Mouse (Mus musculus) liver, embryonic 12.5 days (tissue): ENCODE measurements around the gene Casq2. TPM values are rescaled to one million over a fixed set of nuclear protein-coding genes. Genes with fewer than 3 reads are reported as not detected.
A peak's percentile ranks its signal among the peaks of the same experiment; 100 is the strongest.

Source experiments
- ATAC-seq: fragments of 200-750 bp; cut with Nextera tagmentation; 2 replicates; pipeline ENCODE4 v1.8.0; 2017; ENCODE audit warnings: moderate number of reproducible peaks, mild to moderate bottlenecking, moderate library complexity
- H3K27ac ChIP-seq: fragments of 300-500 bp; sonication (generic); 2 replicates; pipeline ENCODE4 v1.5.1; 2016; ENCODE audit warnings: mild to moderate bottlenecking
- H3K27me3 ChIP-seq: fragments of 300-500 bp; sonication (generic); replicated peaks from 2 replicates; pipeline ENCODE4 v1.6.1; 2016; ENCODE audit warnings: mild to moderate bottlenecking, moderate library complexity
- H3K36me3 ChIP-seq: fragments of 300-500 bp; sonication (generic); 2 replicates; pipeline ENCODE4 v1.6.1; 2016; ENCODE audit warnings: mild to moderate bottlenecking, moderate library complexity
- H3K4me1 ChIP-seq: fragments of 300-500 bp; sonication (generic); 2 replicates; pipeline ENCODE4 v1.6.1; 2016
- H3K4me2 ChIP-seq: fragments of 300-500 bp; sonication (generic); 2 replicates; pipeline ENCODE4 v1.6.1; 2016; ENCODE audit warnings: mild to moderate bottlenecking, moderate library complexity
- H3K4me3 ChIP-seq: fragments of 300-500 bp; sonication (generic); 2 replicates; pipeline ENCODE4 v1.5.1; 2016; ENCODE audit warnings: mild to moderate bottlenecking, moderate library complexity
- H3K9ac ChIP-seq: fragments of 300-500 bp; sonication (generic); 2 replicates; pipeline ENCODE4 v1.6.1; 2016; ENCODE audit warnings: mild to moderate bottlenecking, moderate library complexity
- H3K9me3 ChIP-seq: fragments of 300-500 bp; sonication (generic); replicated peaks from 2 replicates; pipeline ENCODE4 v1.6.1; 2016; ENCODE audit warnings: mild to moderate bottlenecking, moderate library complexity
- WGBS: fragments of 180-500 bp; shearing (Covaris S2); methylation state at CpG from one replicate; pipeline ENCODE4 v1.1.7; 2016; ENCODE audit not compliant: insufficient replicate concordance; 5-methylcytosine and 5-hydroxymethylcytosine counted together
- polyA plus RNA-seq: library from polyadenylated mRNA; unstranded; fragments of >200 nt; fragmentation: Nextera tagmentation; extraction: Ambion mirVana; gene quantifications from 2 replicates; pipeline ENCODE4 v1.2.1, GENCODE M21; 2016

The Casq2 gene
- polyA plus RNA-seq, 1 experiment from 2014 or later = 0.60 TPM

DNA sequence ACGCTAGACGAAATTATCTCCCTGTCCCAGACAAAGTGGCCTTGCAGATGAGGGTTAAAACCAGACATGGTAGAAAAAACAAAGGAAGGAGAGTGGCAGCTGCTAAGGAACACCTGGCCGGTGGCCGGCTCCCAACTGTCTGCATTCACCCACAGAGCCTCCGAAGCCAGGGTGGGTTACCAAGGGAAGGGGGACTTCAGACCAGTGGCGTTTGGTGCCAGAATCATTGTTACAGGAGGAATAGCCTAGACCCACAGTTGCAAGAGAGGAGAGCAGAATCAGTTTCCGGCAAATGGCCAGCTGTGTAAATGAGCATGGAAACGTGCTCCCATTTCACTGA lies 23.6 kb upstream of the Casq2 start:
- Histone ChIP-seq H3K4me1 (peaks cover 31% of the 10 kb centered on the region), H3K4me3 (no peak overlapping the region), H3K9me3 (no peaks in the 10 kb centered on the region), H3K4me2 (peak overlapping the region; percentile 51), H3K9ac (no peak overlapping the region), H3K27ac (peak overlapping the region; percentile 17; the same call in 1 of the 2 replicates), H3K27me3 (0 out of 2 replicates have a peak, but pooled peaks cover 7% of the 10 kb centered on the region), H3K36me3 (no peaks in the 10 kb centered on the region)
- no peak for ATAC-seq
- 23% methylated on average over 8 of the region's 8 CpGs for WGBS

DNA sequence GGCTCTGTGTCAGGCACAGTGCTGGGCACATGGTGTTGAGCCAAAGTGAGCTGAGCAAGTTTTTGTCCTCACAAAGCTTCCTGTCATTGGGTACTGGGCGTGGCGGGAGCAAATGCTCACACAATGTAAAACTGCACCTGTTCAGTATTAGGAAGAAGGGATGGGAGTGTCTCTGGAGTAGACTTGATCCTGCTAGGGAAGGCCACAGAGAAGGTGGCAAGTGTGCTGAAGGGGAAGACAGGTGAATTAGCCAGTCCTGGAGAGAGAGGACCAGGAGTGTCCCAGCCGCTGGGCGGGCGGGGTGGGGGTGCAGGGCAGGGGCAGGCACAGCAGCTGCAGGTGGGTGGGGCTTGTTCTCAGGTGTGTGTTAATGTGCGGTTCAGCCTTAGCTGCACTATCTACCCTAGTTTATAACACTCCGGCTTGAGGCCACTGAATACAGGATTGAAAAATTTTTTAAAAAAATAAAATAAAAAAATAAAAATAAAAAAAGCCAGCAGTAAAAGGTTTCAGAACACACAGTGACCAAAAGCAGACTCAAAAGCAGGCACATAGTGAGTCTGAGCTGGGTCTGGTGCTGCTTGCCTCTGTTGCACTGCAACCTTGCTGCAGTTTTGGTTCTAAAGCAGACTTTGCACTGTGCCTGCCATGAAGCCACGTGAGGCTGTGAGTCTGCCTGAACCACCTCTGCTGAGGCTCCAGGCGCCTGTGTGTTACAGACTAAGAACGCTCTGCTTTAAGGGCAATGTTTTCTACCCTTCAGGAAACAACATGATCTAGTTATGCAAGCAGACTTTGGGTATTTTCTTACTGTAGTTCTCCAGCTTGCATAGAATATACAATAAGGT lies 22.7 kb upstream of the Casq2 start:
- no peak for ATAC-seq
- H3K36me3 ChIP-seq = no peaks in the 10 kb centered on the region
- H3K9ac ChIP-seq = no peak overlapping the region; the same call in 1 of the 2 replicates
- 0 out of 2 replicates have a peak overlapping the region, but pooled peaks have one; percentile 17 for H3K27ac ChIP-seq
- H3K9me3 ChIP-seq = no peaks in the 10 kb centered on the region
- 65% methylated on average over 10 of the region's 10 CpGs for WGBS
- no peak overlapping the region for H3K4me3 ChIP-seq
- H3K27me3 ChIP-seq = 0 out of 2 replicates have a peak, but pooled peaks cover 7% of the 10 kb centered on the region
- no peak overlapping the region for H3K4me2 ChIP-seq
- H3K4me1 ChIP-seq = peaks cover 31% of the 10 kb centered on the region

DNA sequence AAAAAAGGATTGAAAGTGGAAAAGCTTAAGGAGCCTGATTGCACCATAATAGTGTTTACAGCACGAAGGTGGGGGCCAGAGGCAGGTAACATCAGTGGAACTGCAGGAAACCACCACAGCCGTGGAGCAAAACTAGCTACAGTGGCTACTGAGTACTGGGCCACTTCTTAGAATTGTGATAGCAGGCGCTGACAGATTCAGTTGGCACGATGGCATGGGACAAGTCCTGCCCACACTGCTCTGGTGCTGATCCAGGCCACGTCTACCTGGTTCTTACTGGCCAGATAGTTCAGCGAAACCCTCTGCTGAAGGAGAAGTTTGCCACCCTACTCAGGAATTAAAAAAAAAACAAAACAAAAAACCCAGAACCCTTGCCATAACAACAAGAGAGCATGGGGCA lies 21.6 kb upstream of the Casq2 start:
- Histone ChIP-seq H3K4me1 (peaks cover 31% of the 10 kb centered on the region), H3K9me3 (no peaks in the 10 kb centered on the region), H3K4me3 (no peak overlapping the region), H3K27ac (no peak overlapping the region), H3K4me2 (no peak overlapping the region), H3K36me3 (no peaks in the 10 kb centered on the region), H3K9ac (no peak overlapping the region), H3K27me3 (0 out of 2 replicates have a peak, but pooled peaks cover 7% of the 10 kb centered on the region)
- ATAC-seq = no peak
- WGBS = 58% methylated on average over 6 of the region's 6 CpGs

DNA sequence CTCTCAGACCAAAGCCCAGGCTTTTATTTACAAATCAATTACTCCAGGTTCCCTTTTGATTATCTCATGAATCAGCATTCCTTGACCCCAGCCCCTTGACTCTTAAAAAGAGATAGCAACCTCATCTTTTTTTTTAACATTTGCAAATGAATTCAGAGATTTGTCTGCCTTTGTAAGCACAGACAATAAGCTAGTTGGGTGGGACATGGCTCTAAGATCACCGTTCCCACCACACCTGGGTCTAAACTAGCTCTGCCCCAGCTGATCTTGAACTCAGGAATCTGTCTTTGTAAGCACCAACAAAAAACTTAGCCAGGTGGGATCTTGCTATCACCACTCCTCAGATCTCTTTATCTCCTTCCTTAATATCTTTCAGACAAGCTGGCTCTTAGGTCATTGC lies 18.9 kb upstream of the Casq2 start:
- Histone ChIP-seq H3K27ac (no peak overlapping the region), H3K9me3 (no peaks in the 10 kb centered on the region), H3K4me1 (peaks cover 14% of the 10 kb centered on the region), H3K9ac (no peak overlapping the region), H3K27me3 (0 out of 2 replicates have a peak, but pooled peaks cover 7% of the 10 kb centered on the region), H3K4me2 (no peak overlapping the region), H3K36me3 (no peaks in the 10 kb centered on the region), H3K4me3 (no peak overlapping the region)
- 44% methylated on average over 1 of the region's 1 CpGs for WGBS
- no peak for ATAC-seq

DNA sequence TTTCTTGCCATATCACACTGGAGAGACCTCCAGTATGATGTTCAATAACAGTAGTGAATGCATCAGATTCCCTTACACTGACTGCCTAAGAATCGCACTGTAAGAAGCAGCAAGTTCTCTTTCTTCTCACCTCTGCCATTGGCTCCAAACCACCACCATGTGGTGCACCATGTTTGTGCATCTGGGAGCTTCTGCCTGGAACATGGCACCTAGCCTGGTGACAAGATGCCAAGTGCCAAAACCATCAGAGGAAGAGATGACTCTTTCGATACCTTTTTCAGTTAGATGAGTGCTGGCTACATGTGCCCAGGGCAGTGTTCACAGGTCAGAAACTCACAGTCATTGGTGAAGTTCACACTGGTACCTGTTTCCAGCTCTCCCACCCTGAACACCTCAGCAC lies 18.4 kb upstream of the Casq2 start:
- Histone ChIP-seq H3K9me3 (no peaks in the 10 kb centered on the region), H3K36me3 (no peaks in the 10 kb centered on the region), H3K4me1 (peaks cover 9% of the 10 kb centered on the region), H3K27ac (no peak overlapping the region), H3K4me2 (no peak overlapping the region), H3K27me3 (0 out of 2 replicates have a peak, but pooled peaks cover 7% of the 10 kb centered on the region), H3K9ac (no peak overlapping the region), H3K4me3 (no peak overlapping the region)
- no peak for ATAC-seq
- 76% methylated on average over 2 of the region's 2 CpGs for WGBS

DNA sequence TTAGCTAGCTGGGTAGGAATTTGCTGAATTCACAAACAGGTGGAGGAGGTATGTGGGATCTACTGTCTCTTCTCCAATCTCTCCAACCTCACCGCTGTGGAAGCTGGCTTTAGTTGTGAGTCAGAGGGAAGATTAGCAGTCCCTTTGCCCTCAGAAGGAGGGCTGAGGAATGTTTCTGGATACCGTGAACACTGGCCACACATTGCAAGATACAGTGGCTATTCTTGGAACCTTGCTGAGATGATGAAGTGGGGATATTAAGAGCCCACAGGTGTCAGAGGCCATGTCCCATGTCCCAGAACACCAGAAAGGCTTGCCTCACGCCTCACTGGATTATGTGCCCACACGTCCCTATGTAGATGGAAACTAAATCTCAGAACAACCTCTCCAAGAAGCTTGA lies 17.0 kb upstream of the Casq2 start:
- WGBS = 63% methylated on average over 4 of the region's 4 CpGs
- Histone ChIP-seq H3K4me1 (no peaks in the 10 kb centered on the region), H3K36me3 (no peaks in the 10 kb centered on the region), H3K9ac (no peak overlapping the region), H3K9me3 (no peaks in the 10 kb centered on the region), H3K27ac (no peak overlapping the region), H3K4me2 (no peak overlapping the region), H3K27me3 (0 out of 2 replicates have a peak, but pooled peaks cover 7% of the 10 kb centered on the region), H3K4me3 (no peak overlapping the region)
- no peak for ATAC-seq

DNA sequence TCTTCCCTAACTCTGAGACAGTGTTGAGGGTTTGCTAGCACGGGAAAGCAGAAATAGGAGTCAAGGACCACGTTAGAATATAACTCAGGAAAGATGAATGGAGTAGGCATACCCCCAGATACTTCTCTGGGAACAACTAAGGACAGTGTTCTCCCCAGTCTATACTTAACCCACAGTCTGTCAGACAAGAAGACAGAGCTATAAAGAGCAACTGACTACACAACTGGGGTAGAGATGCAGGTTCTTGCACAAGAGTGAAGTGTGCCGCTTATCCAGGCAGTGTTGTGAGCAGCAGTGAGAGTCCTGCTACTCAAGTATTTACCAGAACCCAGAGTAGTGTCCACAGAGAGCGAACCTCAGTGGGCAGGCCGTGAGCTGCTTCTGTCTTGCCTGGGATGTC lies 16.5 kb upstream of the Casq2 start:
- no peak for ATAC-seq
- Histone ChIP-seq H3K27ac (no peak overlapping the region), H3K36me3 (no peaks in the 10 kb centered on the region), H3K9ac (no peak overlapping the region), H3K4me1 (no peaks in the 10 kb centered on the region), H3K4me3 (no peak overlapping the region), H3K27me3 (0 out of 2 replicates have a peak, but pooled peaks cover 7% of the 10 kb centered on the region), H3K9me3 (no peaks in the 10 kb centered on the region), H3K4me2 (no peak overlapping the region)
- WGBS = 67% methylated on average over 5 of the region's 5 CpGs

DNA sequence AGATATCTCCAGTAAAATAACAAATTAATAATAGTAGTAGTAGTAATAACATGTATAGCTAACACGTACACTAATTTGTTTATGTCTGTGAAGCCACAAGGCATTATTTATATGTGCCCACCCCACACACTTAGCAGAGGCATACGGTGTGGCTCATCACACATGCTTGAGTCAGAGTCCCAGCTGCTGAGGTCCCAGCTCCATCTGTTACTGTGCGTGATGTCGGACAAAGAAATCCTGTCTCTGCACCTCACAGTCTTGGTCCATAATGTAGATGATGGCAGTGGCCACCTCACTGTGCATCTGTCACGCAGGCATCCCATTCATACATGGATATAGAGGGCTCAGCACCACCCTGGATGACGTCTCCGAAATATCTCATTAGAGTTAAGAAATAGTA lies 15.9 kb upstream of the Casq2 start:
- ATAC-seq = no peak
- Histone ChIP-seq H3K4me3 (no peak overlapping the region), H3K36me3 (no peaks in the 10 kb centered on the region), H3K27me3 (0 out of 2 replicates have a peak, but pooled peaks cover 5% of the 10 kb centered on the region), H3K4me1 (no peaks in the 10 kb centered on the region), H3K4me2 (no peak overlapping the region), H3K9me3 (no peaks in the 10 kb centered on the region), H3K27ac (no peak overlapping the region), H3K9ac (no peak overlapping the region)
- WGBS = 83% methylated on average over 7 of the region's 7 CpGs

DNA sequence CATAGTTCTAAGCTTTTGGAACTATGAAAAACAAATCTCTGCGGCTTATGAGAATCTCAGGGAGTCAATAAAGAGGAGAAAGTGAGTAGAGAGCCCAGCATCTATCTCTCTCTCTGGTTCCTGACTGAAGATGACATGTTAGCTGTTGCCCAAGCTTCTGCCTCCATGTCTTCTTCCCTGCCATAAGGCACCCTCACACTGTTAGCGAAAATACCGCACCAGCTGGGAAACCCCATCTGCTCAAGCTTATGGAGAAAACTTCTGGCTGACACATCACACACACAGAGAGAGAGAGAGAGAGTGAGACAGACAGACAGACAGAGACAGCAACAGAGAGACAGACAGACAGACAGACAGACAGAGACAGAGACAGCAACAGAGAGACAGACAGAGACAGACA lies 15.2 kb upstream of the Casq2 start:
- Histone ChIP-seq H3K27me3 (no peaks in the 10 kb centered on the region), H3K27ac (no peak overlapping the region), H3K9ac (no peak overlapping the region), H3K4me3 (no peak overlapping the region), H3K36me3 (no peaks in the 10 kb centered on the region), H3K9me3 (no peaks in the 10 kb centered on the region), H3K4me1 (no peaks in the 10 kb centered on the region), H3K4me2 (no peak overlapping the region)
- WGBS = 88% methylated on average over 3 of the region's 3 CpGs
- no peak for ATAC-seq

DNA sequence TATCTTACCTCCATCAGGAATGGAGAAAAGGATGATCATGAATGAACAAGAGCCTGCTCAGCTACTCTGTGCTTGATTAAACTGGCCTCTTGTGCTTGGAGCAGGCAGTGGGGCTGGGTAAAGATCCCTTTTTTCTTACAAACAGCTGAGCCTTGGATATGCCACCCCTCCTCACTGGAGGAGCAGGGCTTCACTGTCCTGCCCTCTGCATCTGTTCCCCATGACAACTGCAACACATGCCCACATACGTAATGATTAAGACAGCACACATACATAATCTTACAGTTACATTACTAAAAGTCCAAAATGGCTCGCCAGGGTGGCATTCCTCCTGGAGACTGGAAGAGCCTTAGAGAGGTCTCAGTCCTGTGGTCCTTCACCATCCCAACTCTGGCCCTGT lies 6.8 kb upstream of the Casq2 start:
- 62% methylated on average over 2 of the region's 2 CpGs for WGBS
- Histone ChIP-seq H3K27ac (no peak overlapping the region), H3K9ac (no peak overlapping the region), H3K36me3 (no peaks in the 10 kb centered on the region), H3K4me1 (no peaks in the 10 kb centered on the region), H3K27me3 (peaks cover 2% of the 10 kb centered on the region; the same call in 1 of the 2 replicates), H3K4me2 (no peak overlapping the region), H3K4me3 (no peak overlapping the region), H3K9me3 (no peaks in the 10 kb centered on the region)
- ATAC-seq = no peak

DNA sequence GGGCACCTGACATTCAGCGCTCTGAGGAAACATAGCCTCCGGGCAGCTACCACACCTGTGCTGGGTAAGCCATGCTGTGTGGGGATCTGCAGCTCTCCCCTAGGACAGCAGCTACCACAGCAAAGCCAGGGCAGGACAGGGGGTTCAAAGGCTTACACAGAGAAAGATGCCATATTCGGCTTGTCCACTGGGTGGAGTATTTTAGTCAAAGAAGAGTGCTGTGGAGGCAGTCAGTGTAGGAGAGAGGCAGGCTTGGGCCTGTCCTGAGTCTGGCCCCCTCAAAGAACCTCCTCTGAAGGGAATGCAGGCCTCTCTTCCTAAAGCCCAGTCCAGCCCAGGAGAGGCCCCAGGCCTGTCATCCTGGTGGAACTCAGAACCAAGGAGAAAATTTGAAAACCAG lies 4.4 kb upstream of the Casq2 start:
- WGBS = 18% methylated on average over 3 of the region's 3 CpGs
- Histone ChIP-seq H3K27me3 (peaks cover 23% of the 10 kb centered on the region), H3K36me3 (no peaks in the 10 kb centered on the region), H3K9me3 (no peaks in the 10 kb centered on the region), H3K4me2 (no peak overlapping the region), H3K4me3 (no peak overlapping the region), H3K9ac (no peak overlapping the region), H3K27ac (no peak overlapping the region), H3K4me1 (0 out of 2 replicates have a peak, but pooled peaks cover 5% of the 10 kb centered on the region)
- no peak for ATAC-seq

DNA sequence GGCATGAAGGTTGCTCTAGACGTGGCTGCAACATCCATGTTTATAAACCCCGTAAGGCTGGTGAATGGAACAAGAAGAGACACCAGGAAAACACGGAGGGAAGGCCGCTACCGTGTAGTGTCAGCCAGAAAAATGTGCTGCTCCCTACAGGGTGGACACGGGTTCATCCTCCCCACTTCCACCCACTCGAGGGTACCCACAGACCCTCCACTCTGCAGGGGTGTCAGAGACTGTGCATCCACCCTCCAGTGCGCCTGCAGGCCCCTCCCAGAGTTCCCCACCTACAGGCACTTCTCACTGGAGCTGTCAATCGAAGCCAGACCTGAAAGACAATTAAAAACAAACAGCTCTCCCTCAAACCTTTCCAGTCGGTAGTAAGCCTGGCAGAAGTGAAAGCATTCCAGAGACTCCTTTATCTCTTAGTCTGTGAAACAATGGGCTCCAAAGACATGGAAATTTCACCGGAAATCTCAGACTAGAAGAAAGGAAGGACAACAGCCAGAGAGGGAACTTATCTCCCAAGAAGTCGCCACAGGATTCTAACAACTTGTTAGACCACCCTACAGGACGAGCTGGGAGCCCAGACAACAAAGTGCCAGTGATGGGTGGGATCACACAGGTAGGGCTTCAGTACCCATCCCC lies 2.5 kb upstream of the Casq2 start:
- Histone ChIP-seq H3K4me1 (0 out of 2 replicates have a peak, but pooled peaks cover 5% of the 10 kb centered on the region), H3K36me3 (no peaks in the 10 kb centered on the region), H3K4me3 (no peak overlapping the region), H3K9me3 (no peaks in the 10 kb centered on the region), H3K27me3 (peaks cover 24% of the 10 kb centered on the region), H3K27ac (no peak overlapping the region), H3K9ac (no peak overlapping the region), H3K4me2 (no peak overlapping the region)
- 27% methylated on average over 13 of the region's 13 CpGs for WGBS
- ATAC-seq = no peak
